Mouse (Mus musculus): ENCODE data around the gene Tmem30c. TPM values are rescaled to one million over a fixed set of nuclear protein-coding genes. Genes with fewer than 3 reads are reported as not detected.

Tmem30c gene
- polyA plus RNA-seq (2014; fragmentation: Nextera tagmentation; extraction: Ambion mirVana): 0.17 and 0.20 TPM in 2 replicates

DNA sequence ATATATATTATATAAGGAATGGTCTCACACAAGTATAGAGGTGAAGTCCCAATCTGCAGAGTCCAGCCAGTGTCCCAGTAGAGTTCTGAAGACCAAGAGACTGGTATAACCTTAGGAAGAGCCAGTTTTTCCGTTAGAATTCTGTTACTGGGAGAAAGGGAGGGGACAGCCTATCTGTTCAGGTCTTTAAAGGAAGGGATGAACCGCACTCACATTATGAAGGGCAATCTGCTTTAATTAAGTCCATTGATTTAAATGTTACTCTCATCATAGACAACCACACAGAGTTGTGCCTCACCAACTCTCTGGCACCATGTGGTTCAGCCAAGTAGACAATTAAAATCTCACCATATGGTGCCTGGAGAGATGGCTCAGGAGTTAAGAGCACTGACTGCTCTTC, at the start of gene Tmem30c:
Tmem30c (minus strand) TSS at position 101 of the 400 bp plus-strand sequence.
- no peaks in the 10 kb centered on the region for H3K4me1 ChIP-seq (replicated peaks; ENCODE audit: control insufficient read depth, insufficient read depth, low read length)
- WGBS: 73% methylated on average over 2 of the region's 2 CpGs
- H3K27ac ChIP-seq (ENCODE audit: low read depth, low read length): no peak within 1 kb of the TSS
- H3K4me2 ChIP-seq (replicated peaks; ENCODE audit: low read depth, low read length): no peak within 1 kb of the TSS
- no peaks in the 10 kb centered on the region for H3K9me3 ChIP-seq (ENCODE audit: control insufficient read depth, low read length)
- ATAC-seq (ENCODE audit: low FRiP score) (no peak), DNase-seq (ENCODE audit: low spot score) (no peak)
- no peaks in the 10 kb centered on the region for H3K36me3 ChIP-seq (ENCODE audit: control insufficient read depth, insufficient read depth, low read length)
- no peak within 1 kb of the TSS for H3K9ac ChIP-seq (ENCODE audit: low read depth, low read length)
- no peaks in the 10 kb centered on the region for H3K27me3 ChIP-seq (ENCODE audit: control insufficient read depth, insufficient read depth, low read length)
- H3K4me3 ChIP-seq (ENCODE audit: low read depth, low read length): no peak within 1 kb of the TSS

GRCm38 (mm10) chr16:57340613-57340898, 47.9 kb upstream of the Tmem30c start:
- WGBS: 78% methylated on average over 5 of the region's 5 CpGs
- H3K9me3 ChIP-seq (ENCODE audit: control insufficient read depth, low read length): no peaks in the 10 kb centered on the region
- no peak overlapping the region for H3K27ac ChIP-seq (ENCODE audit: low read depth, low read length)
- H3K4me1 ChIP-seq (replicated peaks; ENCODE audit: control insufficient read depth, insufficient read depth, low read length): no peaks in the 10 kb centered on the region
- H3K27me3 ChIP-seq (ENCODE audit: control insufficient read depth, insufficient read depth, low read length): no peaks in the 10 kb centered on the region
- no peak overlapping the region for H3K4me3 ChIP-seq (ENCODE audit: low read depth, low read length)
- DNase-seq (ENCODE audit: low spot score) (no peak), ATAC-seq (ENCODE audit: low FRiP score) (no peak)
- no peak overlapping the region for H3K4me2 ChIP-seq (replicated peaks; ENCODE audit: low read depth, low read length)
- no peak overlapping the region for H3K9ac ChIP-seq (ENCODE audit: low read depth, low read length)
- no peaks in the 10 kb centered on the region for H3K36me3 ChIP-seq (ENCODE audit: control insufficient read depth, insufficient read depth, low read length)

DNA sequence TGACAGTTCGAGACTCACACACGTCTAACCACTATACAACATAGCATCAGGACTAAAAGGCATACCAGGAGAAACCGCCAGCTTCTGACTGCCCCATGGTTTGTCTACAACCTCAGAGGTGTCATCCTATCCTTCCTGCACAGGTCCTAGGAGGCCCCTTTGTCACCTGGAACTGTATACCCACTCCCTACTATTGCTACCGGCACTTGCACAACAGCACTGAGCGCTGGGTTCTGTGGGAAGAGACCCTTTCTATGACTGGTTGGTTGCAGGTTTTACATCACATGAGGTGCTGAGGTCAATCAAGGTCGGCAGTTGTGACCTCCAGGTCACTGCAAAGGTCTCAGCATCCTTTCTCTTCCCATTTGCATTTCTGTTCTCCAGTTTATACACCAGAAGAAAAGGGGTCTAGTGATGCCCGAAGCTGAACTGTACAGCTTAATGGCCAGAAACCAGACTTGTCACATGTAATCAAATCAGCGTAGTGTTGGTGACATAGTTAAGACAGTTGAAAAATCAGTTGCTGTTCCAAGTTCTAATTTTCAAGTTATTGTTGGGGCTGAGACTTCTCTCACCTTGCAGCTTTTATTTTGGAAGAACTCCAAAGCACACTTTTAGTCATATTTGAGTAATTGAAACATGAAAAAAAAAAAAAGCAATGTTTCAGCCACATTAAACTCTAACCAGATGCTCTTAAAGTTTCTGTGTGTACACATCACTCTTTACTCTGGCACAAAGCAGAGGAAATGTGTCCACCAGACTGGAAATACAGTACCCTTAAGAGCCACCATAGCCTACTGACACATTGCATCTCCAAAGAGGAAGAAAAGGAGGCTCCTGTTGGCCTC, 47.3 kb upstream of the Tmem30c start:
- no peak overlapping the region for H3K4me2 ChIP-seq (replicated peaks; ENCODE audit: low read depth, low read length)
- no peaks in the 10 kb centered on the region for H3K9me3 ChIP-seq (ENCODE audit: control insufficient read depth, low read length)

DNA sequence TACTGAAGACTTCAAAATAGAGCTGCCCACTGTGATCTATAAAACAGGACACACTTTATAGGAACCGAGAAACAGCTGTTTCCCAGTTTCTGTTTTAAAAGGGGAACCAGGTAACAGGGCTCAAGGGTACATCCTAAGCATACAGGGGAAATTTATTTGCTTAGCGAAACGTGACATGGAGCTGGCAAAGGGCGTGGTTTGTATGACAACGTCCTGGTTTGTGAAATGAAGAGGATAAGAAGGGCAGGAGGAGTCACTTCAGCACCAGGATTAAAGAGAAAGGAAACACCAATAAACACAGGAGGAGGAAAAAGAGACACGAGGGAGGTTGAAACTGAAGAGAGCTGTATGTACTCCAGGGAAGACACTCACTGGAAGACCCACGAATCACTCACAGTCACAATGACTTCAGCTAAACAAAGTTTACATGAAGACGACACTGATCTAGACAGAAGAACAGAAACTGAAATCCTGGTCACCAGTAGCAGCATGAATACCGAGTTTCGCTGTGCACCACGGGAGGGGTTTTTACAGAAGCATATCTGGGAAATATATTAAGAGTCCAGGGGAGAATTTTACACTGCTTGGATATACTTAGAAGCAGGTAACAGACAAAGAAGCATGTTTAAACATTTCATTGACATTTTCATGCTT, 44.2 kb upstream of the Tmem30c start:
- Histone ChIP-seq H3K27ac (ENCODE audit: low read depth, low read length) (no peak overlapping the region), H3K4me2 (replicated peaks; ENCODE audit: low read depth, low read length) (no peak overlapping the region), H3K9me3 (ENCODE audit: control insufficient read depth, low read length) (no peaks in the 10 kb centered on the region), H3K27me3 (ENCODE audit: control insufficient read depth, insufficient read depth, low read length) (no peaks in the 10 kb centered on the region), H3K36me3 (ENCODE audit: control insufficient read depth, insufficient read depth, low read length) (no peaks in the 10 kb centered on the region), H3K4me3 (ENCODE audit: low read depth, low read length) (no peak overlapping the region), H3K4me1 (replicated peaks; ENCODE audit: control insufficient read depth, insufficient read depth, low read length) (no peaks in the 10 kb centered on the region), H3K9ac (ENCODE audit: low read depth, low read length) (no peak overlapping the region)
- WGBS: 82% methylated on average over 11 of the region's 11 CpGs
- ATAC-seq (ENCODE audit: low FRiP score): no peak
- DNase-seq (ENCODE audit: low spot score): no peak

More for the DNA sequence above, 47.3 kb upstream of the Tmem30c start:
- Histone ChIP-seq H3K9ac (ENCODE audit: low read depth, low read length) (no peak overlapping the region), H3K4me3 (ENCODE audit: low read depth, low read length) (no peak overlapping the region), H3K27ac (ENCODE audit: low read depth, low read length) (no peak overlapping the region), H3K36me3 (ENCODE audit: control insufficient read depth, insufficient read depth, low read length) (no peaks in the 10 kb centered on the region), H3K27me3 (ENCODE audit: control insufficient read depth, insufficient read depth, low read length) (no peaks in the 10 kb centered on the region), H3K4me1 (replicated peaks; ENCODE audit: control insufficient read depth, insufficient read depth, low read length) (no peaks in the 10 kb centered on the region)
- DNase-seq (ENCODE audit: low spot score) (no peak), ATAC-seq (ENCODE audit: low FRiP score) (no peak)
- WGBS: 91% methylated on average over 8 of the region's 8 CpGs

GRCm38 (mm10) chr16:57332301-57332700, 39.6 kb upstream of the Tmem30c start:
- ATAC-seq (ENCODE audit: low FRiP score) (no peak), DNase-seq (ENCODE audit: low spot score) (no peak)
- 81% methylated on average over 7 of the region's 7 CpGs for WGBS

GRCm38 (mm10) chr16:57330111-57330510, 37.4 kb upstream of the Tmem30c start:
- no peaks in the 10 kb centered on the region for H3K36me3 ChIP-seq (ENCODE audit: control insufficient read depth, insufficient read depth, low read length)
- H3K4me2 ChIP-seq (replicated peaks; ENCODE audit: low read depth, low read length): no peak overlapping the region
- ATAC-seq (ENCODE audit: low FRiP score) (no peak), DNase-seq (ENCODE audit: low spot score) (no peak)
- H3K27ac ChIP-seq (ENCODE audit: low read depth, low read length): no peak overlapping the region
- H3K4me3 ChIP-seq (ENCODE audit: low read depth, low read length): no peak overlapping the region
- H3K9me3 ChIP-seq (ENCODE audit: control insufficient read depth, low read length): no peaks in the 10 kb centered on the region
- WGBS: 87% methylated on average over 2 of the region's 2 CpGs
- H3K27me3 ChIP-seq (ENCODE audit: control insufficient read depth, insufficient read depth, low read length): no peaks in the 10 kb centered on the region
- H3K4me1 ChIP-seq (replicated peaks; ENCODE audit: control insufficient read depth, insufficient read depth, low read length): no peaks in the 10 kb centered on the region
- H3K9ac ChIP-seq (ENCODE audit: low read depth, low read length): no peak overlapping the region

More at GRCm38 (mm10) chr16:57332301-57332700, 39.6 kb upstream of the Tmem30c start:
- Histone ChIP-seq H3K36me3 (ENCODE audit: control insufficient read depth, insufficient read depth, low read length) (no peaks in the 10 kb centered on the region), H3K9me3 (ENCODE audit: control insufficient read depth, low read length) (no peaks in the 10 kb centered on the region), H3K27ac (ENCODE audit: low read depth, low read length) (no peak overlapping the region), H3K4me1 (replicated peaks; ENCODE audit: control insufficient read depth, insufficient read depth, low read length) (no peaks in the 10 kb centered on the region), H3K9ac (ENCODE audit: low read depth, low read length) (no peak overlapping the region), H3K27me3 (ENCODE audit: control insufficient read depth, insufficient read depth, low read length) (no peaks in the 10 kb centered on the region), H3K4me3 (ENCODE audit: low read depth, low read length) (no peak overlapping the region), H3K4me2 (replicated peaks; ENCODE audit: low read depth, low read length) (no peak overlapping the region)

- Histone ChIP-seq H3K4me2 (replicated peaks; ENCODE audit: low read depth, low read length) (no peak overlapping the region), H3K27me3 (ENCODE audit: control insufficient read depth, insufficient read depth, low read length) (no peaks in the 10 kb centered on the region), H3K4me3 (ENCODE audit: low read depth, low read length) (no peak overlapping the region), H3K9me3 (ENCODE audit: control insufficient read depth, low read length) (no peaks in the 10 kb centered on the region), H3K36me3 (ENCODE audit: control insufficient read depth, insufficient read depth, low read length) (no peaks in the 10 kb centered on the region), H3K9ac (ENCODE audit: low read depth, low read length) (no peak overlapping the region), H3K27ac (ENCODE audit: low read depth, low read length) (no peak overlapping the region), H3K4me1 (replicated peaks; ENCODE audit: control insufficient read depth, insufficient read depth, low read length) (no peaks in the 10 kb centered on the region)
- DNase-seq (ENCODE audit: low spot score) (no peak), ATAC-seq (ENCODE audit: low FRiP score) (no peak)
- 86% methylated on average over 8 of the region's 8 CpGs for WGBS
Measured at GRCm38 (mm10) chr16:57329028-57329427, 36.4 kb upstream of the Tmem30c start.

GRCm38 (mm10) chr16:57326996-57327395, 34.3 kb upstream of the Tmem30c start:
- ATAC-seq (ENCODE audit: low FRiP score) (no peak), DNase-seq (ENCODE audit: low spot score) (no peak)
- H3K36me3 ChIP-seq (ENCODE audit: control insufficient read depth, insufficient read depth, low read length): no peaks in the 10 kb centered on the region
- H3K4me1 ChIP-seq (replicated peaks; ENCODE audit: control insufficient read depth, insufficient read depth, low read length): no peaks in the 10 kb centered on the region
- no peak overlapping the region for H3K9ac ChIP-seq (ENCODE audit: low read depth, low read length)
- H3K9me3 ChIP-seq (ENCODE audit: control insufficient read depth, low read length): no peaks in the 10 kb centered on the region
- no peak overlapping the region for H3K4me3 ChIP-seq (ENCODE audit: low read depth, low read length)
- H3K4me2 ChIP-seq (replicated peaks; ENCODE audit: low read depth, low read length): no peak overlapping the region
- H3K27me3 ChIP-seq (ENCODE audit: control insufficient read depth, insufficient read depth, low read length): no peaks in the 10 kb centered on the region
- WGBS: 68% methylated on average over 7 of the region's 7 CpGs
- no peak overlapping the region for H3K27ac ChIP-seq (ENCODE audit: low read depth, low read length)
